Mouse (Mus musculus): ENCODE measurements around the gene Ddx20.

DNA sequence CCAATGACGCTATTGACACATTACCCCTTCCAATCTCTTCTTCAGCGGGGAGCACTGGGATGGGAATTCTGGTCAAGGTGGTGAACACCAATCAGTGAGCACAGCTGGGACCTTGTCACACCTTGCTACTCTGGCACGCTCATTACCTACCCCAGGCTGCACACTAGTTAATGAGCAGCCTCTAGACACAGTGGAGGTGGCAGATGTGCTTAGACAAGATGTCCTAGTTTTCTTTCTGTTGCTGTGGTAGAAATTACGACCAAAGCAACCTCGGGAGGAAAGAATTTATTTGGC lies 9.7 kb upstream of the Ddx20 start:
- TF ChIP-seq CTCF (IDR thresholded peaks at IDR 0.05; ENCODE audit: extremely low read depth, insufficient read depth, insufficient read length, insufficient replicate concordance) = no peak
- TF ChIP-seq POLR2A (IDR thresholded peaks at IDR 0.05; ENCODE audit: low read depth, low read length) = no peak

Measured in spleen, adult 2 months (tissue).